14 mouse cellular contexts compared by ENCODE assay signal in the genomic region with DNA sequence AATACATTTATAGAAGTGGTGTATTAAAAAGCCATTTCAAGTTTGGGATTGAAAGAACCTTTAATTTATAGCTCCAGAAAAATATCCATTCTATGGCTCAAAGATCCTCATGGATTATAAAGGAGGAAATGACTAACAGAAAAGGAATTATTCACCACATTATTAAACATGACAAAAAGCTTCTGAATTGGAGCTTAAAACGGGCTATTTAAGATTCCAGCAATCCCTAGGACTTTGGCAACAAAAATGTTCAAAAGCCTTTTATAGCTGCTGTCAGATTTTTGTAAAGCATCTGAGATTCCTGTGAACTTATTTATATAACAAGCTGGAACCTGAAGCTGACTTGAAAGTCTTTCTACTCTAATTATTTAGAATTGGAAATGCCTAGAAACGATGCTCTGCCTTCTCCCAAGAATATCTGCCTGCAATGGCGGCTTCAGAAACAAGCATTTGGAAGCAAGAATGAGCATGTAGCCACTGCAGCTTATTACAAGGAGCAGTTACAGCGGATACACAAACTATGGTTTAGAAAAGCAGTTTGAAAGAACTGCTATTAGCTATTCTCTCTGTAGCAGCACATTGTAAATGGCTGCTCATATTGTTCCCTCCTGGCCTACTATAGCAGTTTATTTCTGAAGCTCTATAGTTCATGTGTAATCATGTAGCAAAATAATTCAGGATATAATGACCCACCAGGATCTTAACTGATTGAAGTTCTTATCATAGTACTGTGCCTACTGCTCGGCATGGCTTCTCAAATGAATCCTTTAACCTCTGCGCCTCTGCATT.
DNase-seq lines count a peak whose midpoint lies in the region; ATAC-seq and TF ChIP-seq lines count a peak whose summit lies in the region.
"Had no signal": no experiment of that assay in that cellular context is flagged by ENCODE, and none has a peak within 500 bp of the region (broad histone marks: within the 10 kb centered on the region; RNA-seq: fewer than 3 reads in every experiment).

No protein-coding gene starts in this region.

- no peak for TF ChIP-seq POLR2A in brain, embryonic 14.5 days (IDR thresholded peaks at IDR 0.05; ENCODE audit: borderline replicate concordance, extremely low read depth, insufficient read depth, insufficient read length, poor library complexity, severe bottlenecking)

- 12% methylated on average over 6 of the region's 6 CpGs for WGBS in forebrain, embryonic 15.5 days

- H3K4me3 ChIP-seq in layer of hippocampus, adult 2 months, result no peak overlapping the region
- H3K4me3 ChIP-seq in forebrain, embryonic 15.5 days, result no peak overlapping the region
- H3K4me3 ChIP-seq: heart, embryonic 10.5 days; liver, embryonic 12.5 days had no signal

- intact Hi-C loops in left cerebral cortex, postnatal 36 days (cut with DNase I), result no loop called here
- intact Hi-C loops in gastrocnemius, postnatal 36 days (cut with DNase I), result no loop called here

- H3K9me3 ChIP-seq in forebrain, embryonic 15.5 days, result no peaks in the 10 kb centered on the region
- H3K9me3 ChIP-seq: heart, embryonic 10.5 days; liver, embryonic 12.5 days had no signal

- no peak overlapping the region for H3K9ac ChIP-seq in forebrain, embryonic 15.5 days (replicated peaks)
- H3K9ac ChIP-seq: liver, embryonic 12.5 days had no signal

- no peaks in the 10 kb centered on the region for H3K27me3 ChIP-seq in forebrain, embryonic 15.5 days
- H3K27me3 ChIP-seq: liver, embryonic 12.5 days had no signal

- no peak for TF ChIP-seq CTCF in layer of hippocampus, adult 2 months (conservative IDR thresholded peaks at IDR 0.05)
- no peak for TF ChIP-seq CTCF in brain, embryonic 14.5 days (IDR thresholded peaks at IDR 0.05; ENCODE audit: borderline replicate concordance, extremely low read depth, insufficient read depth, insufficient read length)

- peak overlapping the region; percentile 57; the same call in 1 of the 2 replicates for H3K27ac ChIP-seq in layer of hippocampus, adult 2 months
- H3K27ac ChIP-seq in forebrain, embryonic 15.5 days (replicated peaks), result peak overlapping the region; percentile 52; the same call in 1 of the 2 replicates
- H3K27ac ChIP-seq: heart, embryonic 10.5 days; liver, embryonic 12.5 days had no signal

- no peaks in the 10 kb centered on the region for H3K36me3 ChIP-seq in forebrain, embryonic 15.5 days
- H3K36me3 ChIP-seq: heart, embryonic 10.5 days; liver, embryonic 12.5 days had no signal

- no peak overlapping the region for H3K4me2 ChIP-seq in forebrain, embryonic 15.5 days (replicated peaks)
- H3K4me2 ChIP-seq: liver, embryonic 12.5 days had no signal

- peak in 1 of 2 experiments; percentile 20 for DNase-seq in layer of hippocampus, adult 2 months (ENCODE audit: low spot score in 2 of 2)
- DNase-seq in layer of hippocampus, postnatal 25 days (ENCODE audit: extremely low spot score in 1 of 2, low spot score in 1 of 2), result no peak
- peak; percentile 76 for DNase-seq in brain, embryonic 14.5 days (ENCODE audit: low read depth)
- peak; percentile 6 to 10 for DNase-seq in left cerebral cortex, postnatal 36 days (ENCODE audit: low spot score in 2 of 2)
- DNase-seq in B cell, adult 2 months, result no peak
- no peak for DNase-seq in gastrocnemius, postnatal 36 days
- DNase-seq in testis, postnatal 10 days (ENCODE audit: low spot score), result no peak
- DNase-seq: embryo, embryonic 11 days; lung, postnatal 10 days had no signal

- H3K4me1 ChIP-seq in forebrain, embryonic 15.5 days, result peaks cover 8% of the 10 kb centered on the region
- H3K4me1 ChIP-seq: heart, embryonic 10.5 days; liver, embryonic 12.5 days had no signal

- ATAC-seq in forebrain, embryonic 15.5 days (replicated peaks), result peak; percentile 66
- ATAC-seq: CD4-positive, CD25-positive, alpha-beta regulatory T cell, adult 4 months; intestine, postnatal 0 days; liver, embryonic 12.5 days had no signal

Comparison
In these comparisons a context has a peak if more than half of its experiments do, and no peak if none do; other contexts are left out.
1. DNase-seq: peak in brain, embryonic 14.5 days (single experiment) and left cerebral cortex, postnatal 36 days (2 of 2); none in layer of hippocampus, postnatal 25 days (0 of 2), B cell, adult 2 months (0 of 2), gastrocnemius, postnatal 36 days (0 of 2) and testis, postnatal 10 days (single experiment).